Mouse (Mus musculus) embryonic facial prominence, embryonic 11.5 days (tissue): Measurements from ENCODE around the gene Fam133b. TPM values are rescaled to one million over a fixed set of nuclear protein-coding genes. Genes with fewer than 3 reads are reported as not detected.

Experiments
- ATAC-seq: fragments of 200-750 bp; cut with Nextera tagmentation; replicated peaks from 2 replicates; pipeline ENCODE4 v1.8.0; 2017; ENCODE audit warnings: low read depth; ENCODE audit not compliant: insufficient number of reproducible peaks, low FRiP score, low TSS enrichment
- DNase-seq: peaks from one replicate; pipeline ENCODE4 v3.0.0-alpha.2; 2015; ENCODE audit warnings: low spot score
- H3K27ac ChIP-seq: fragments of 300-500 bp; sonication (generic); replicated peaks from 2 replicates; pipeline ENCODE4 v1.5.1; 2014; ENCODE audit warnings: mild to moderate bottlenecking, low read depth, low read length, control low read depth
- H3K27me3 ChIP-seq: fragments of 300-500 bp; sonication (generic); 2 replicates; pipeline ENCODE4 v1.6.1; 2014; ENCODE audit warnings: mild to moderate bottlenecking, low read length, moderate library complexity, mixed read lengths; ENCODE audit not compliant: control insufficient read depth, insufficient read depth
- H3K36me3 ChIP-seq: fragments of 300-500 bp; sonication (generic); replicated peaks from 2 replicates; pipeline ENCODE4 v1.6.1; 2014; ENCODE audit warnings: low read depth, mild to moderate bottlenecking, low read length, moderate library complexity, mixed read lengths; ENCODE audit not compliant: control insufficient read depth, insufficient read depth
- H3K4me1 ChIP-seq: fragments of 300-500 bp; sonication (generic); 2 replicates; pipeline ENCODE4 v1.6.1; 2014; ENCODE audit warnings: low read length, mixed read lengths; ENCODE audit not compliant: control insufficient read depth, insufficient read depth
- H3K4me2 ChIP-seq: fragments of 300-500 bp; sonication (generic); 2 replicates; pipeline ENCODE4 v1.6.1; 2014; ENCODE audit warnings: low read depth, mild to moderate bottlenecking, control low read depth, low read length, moderate library complexity
- H3K4me3 ChIP-seq: fragments of 300-500 bp; sonication (generic); 2 replicates; pipeline ENCODE4 v1.5.1; 2014; ENCODE audit warnings: low read depth, low read length, control low read depth
- H3K9ac ChIP-seq: fragments of 300-500 bp; sonication (generic); replicated peaks from 2 replicates; pipeline ENCODE4 v1.6.1; 2014; ENCODE audit warnings: mild to moderate bottlenecking, control low read depth, low read length
- H3K9me3 ChIP-seq: fragments of 300-500 bp; sonication (generic); replicated peaks from 2 replicates; pipeline ENCODE4 v1.6.1; 2016; ENCODE audit warnings: mild to moderate bottlenecking, low read length, inconsistent platforms, mixed read lengths; ENCODE audit not compliant: control insufficient read depth
- WGBS: fragments of 180-500 bp; shearing (Covaris S2); extraction: QIAGEN DNeasy Blood & Tissue Kit; methylation state at CpG from one replicate; pipeline ENCODE4 v1.1.7; 2014; 5-methylcytosine and 5-hydroxymethylcytosine counted together
- polyA plus RNA-seq: library from polyadenylated mRNA; unstranded; fragments of >200 nt; fragmentation: Nextera tagmentation; extraction: Ambion mirVana; gene quantifications from 2 replicates; pipeline ENCODE4 v1.2.1, GENCODE M21; 2014

Gene Fam133b
- polyA plus RNA-seq, 1 experiment from 2014 or later: 39.2 TPM

DNA sequence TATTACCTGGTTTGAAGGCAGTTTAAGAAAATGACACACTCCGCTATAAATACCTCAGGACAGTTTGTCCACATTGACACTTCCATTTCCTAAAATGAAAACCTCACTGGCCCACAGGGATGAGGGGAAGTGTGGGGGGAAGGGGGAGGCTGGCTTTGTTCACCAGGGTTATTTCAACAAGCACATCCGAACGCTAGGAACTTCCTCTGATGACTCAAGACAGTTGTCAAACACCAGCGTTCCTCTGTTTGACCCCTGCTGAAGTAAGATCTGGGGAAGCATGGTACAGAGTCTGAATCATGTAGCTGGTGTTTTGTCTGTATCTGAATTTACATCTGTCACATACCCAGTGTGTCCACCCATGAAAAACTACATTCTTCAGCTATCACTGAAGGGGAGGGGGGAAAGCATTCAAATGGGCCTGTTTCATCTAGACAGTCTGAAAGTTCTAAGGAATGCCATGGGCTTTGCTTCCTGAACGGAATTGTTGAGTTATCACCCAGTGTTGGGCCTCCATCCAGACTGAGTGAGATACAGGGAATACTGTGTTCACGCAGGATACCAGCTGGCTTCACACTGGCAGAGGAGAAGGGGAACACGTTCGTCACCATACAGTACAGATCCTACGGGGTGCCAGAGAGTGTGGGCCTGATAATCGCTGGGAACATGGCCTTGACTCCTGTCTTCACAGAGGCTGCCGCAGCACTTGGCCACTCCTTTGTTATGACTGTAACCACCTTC is 40.9 kb upstream of the Fam133b start:
- Histone ChIP-seq H3K36me3 (no peaks in the 10 kb centered on the region), H3K27me3 (no peaks in the 10 kb centered on the region), H3K27ac (no peak overlapping the region), H3K4me3 (no peak overlapping the region), H3K4me2 (no peak overlapping the region), H3K9me3 (no peaks in the 10 kb centered on the region), H3K4me1 (no peaks in the 10 kb centered on the region), H3K9ac (no peak overlapping the region)
- 66% methylated on average over 11 of the region's 11 CpGs for WGBS
- ATAC-seq: no peak
- no peak for DNase-seq

DNA sequence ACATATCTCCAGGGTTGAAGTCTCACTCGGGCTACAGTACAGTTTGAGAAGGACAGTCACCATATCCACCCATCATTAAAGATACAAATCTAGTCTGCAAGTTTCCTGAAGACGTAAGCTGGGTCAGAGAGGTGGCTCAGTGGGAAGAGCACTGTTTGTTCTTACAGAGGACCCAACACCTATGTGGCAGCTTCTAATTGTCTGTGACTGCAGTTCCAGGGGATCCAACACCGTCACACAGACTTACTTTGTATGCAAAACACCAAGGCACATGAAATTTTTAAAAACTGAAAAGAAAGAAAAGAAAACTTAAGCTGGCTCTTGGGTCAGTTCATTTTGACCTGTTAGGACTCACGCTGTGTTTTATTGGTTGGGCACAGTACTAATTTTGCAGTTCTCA is 40.3 kb upstream of the Fam133b start:
- Histone ChIP-seq H3K4me2 (no peak overlapping the region), H3K4me1 (no peaks in the 10 kb centered on the region), H3K27me3 (no peaks in the 10 kb centered on the region), H3K4me3 (no peak overlapping the region), H3K9ac (no peak overlapping the region), H3K9me3 (no peaks in the 10 kb centered on the region), H3K36me3 (no peaks in the 10 kb centered on the region), H3K27ac (no peak overlapping the region)
- WGBS: 77% methylated on average over 4 of the region's 4 CpGs
- ATAC-seq: no peak
- DNase-seq: no peak

DNA sequence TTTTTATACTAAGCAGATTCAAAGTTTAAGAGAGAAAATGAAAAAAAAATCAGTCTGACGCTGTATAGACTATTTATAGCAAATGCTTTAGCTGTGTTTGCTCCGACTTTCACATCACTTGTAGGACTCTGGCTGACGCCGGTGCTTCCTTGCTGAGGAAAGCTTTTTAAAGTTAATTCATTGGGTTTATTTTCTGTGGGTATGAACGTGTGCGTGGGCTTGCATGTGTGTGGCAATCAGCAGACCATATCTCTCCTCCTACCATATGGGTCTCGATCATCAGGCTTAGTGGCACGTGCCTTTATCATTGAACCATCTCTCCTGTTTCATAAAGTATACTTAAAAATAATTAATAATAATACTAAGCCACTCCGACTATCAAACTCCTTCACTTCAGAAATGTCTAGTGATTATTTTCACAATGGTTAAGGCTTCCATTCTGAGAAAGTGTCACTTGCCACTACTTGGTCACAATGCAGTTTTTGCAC is 39.8 kb upstream of the Fam133b start:
- ATAC-seq: no peak
- no peak overlapping the region for H3K9ac ChIP-seq

DNA sequence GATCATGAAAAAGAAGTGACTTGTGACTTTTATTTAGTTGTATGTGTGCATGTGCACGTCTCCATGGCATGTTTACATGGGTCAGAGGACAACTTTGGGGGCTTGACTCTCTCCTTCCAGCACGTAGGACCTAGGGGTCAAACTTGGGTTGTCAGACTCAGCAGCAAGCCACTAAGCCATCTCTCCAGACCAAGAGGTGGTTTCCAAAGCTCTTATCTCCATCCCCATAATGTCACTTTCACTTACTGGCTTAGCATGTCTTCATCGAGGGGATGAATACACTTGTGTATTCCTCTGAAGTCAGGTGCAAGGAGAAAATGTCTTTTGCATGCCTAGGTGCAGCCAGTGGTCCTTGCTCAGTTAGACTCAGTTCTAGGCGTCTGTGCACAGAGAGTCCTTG is 39.2 kb upstream of the Fam133b start:
- H3K27me3 ChIP-seq: no peaks in the 10 kb centered on the region

More for the DNA sequence above, 39.8 kb upstream of the Fam133b start:
- DNase-seq: no peak
- Histone ChIP-seq H3K27me3 (no peaks in the 10 kb centered on the region), H3K9me3 (no peaks in the 10 kb centered on the region), H3K4me2 (no peak overlapping the region), H3K27ac (no peak overlapping the region), H3K36me3 (no peaks in the 10 kb centered on the region), H3K4me1 (no peaks in the 10 kb centered on the region), H3K4me3 (no peak overlapping the region)
- 89% methylated on average over 9 of the region's 9 CpGs for WGBS

DNA sequence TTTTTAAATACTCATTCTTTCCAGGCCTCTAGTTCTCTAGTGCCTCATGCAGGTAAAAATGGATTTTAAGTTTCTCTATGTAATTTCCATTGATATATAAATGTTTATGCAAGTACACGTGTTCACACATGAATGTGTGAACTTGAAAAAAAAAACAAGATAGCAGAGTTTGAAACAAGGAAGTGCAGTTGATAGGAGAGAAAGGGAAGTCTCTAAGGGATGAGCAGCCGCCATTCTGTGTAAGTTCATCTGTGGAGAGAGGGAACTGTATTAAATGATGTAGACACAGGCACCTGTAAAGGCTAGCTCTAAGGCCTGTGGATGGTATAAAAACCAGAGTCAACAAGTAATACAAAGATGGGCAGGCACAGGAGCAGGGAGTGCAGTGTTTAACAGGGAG is 38.1 kb upstream of the Fam133b start:
- Histone ChIP-seq H3K9me3 (no peaks in the 10 kb centered on the region), H3K27ac (no peak overlapping the region), H3K9ac (no peak overlapping the region), H3K4me3 (no peak overlapping the region), H3K36me3 (no peaks in the 10 kb centered on the region), H3K4me1 (no peaks in the 10 kb centered on the region), H3K27me3 (no peaks in the 10 kb centered on the region), H3K4me2 (no peak overlapping the region)
- no peak for DNase-seq
- 74% methylated on average over 2 of the region's 2 CpGs for WGBS
- ATAC-seq: no peak

More for the DNA sequence above, 39.2 kb upstream of the Fam133b start:
- H3K4me1 ChIP-seq: no peaks in the 10 kb centered on the region
- no peak overlapping the region for H3K4me2 ChIP-seq
- H3K4me3 ChIP-seq: no peak overlapping the region
- no peak overlapping the region for H3K9ac ChIP-seq
- WGBS: 64% methylated on average over 4 of the region's 4 CpGs
- no peaks in the 10 kb centered on the region for H3K36me3 ChIP-seq
- H3K27ac ChIP-seq: no peak overlapping the region
- ATAC-seq (no peak), DNase-seq (no peak)
- no peaks in the 10 kb centered on the region for H3K9me3 ChIP-seq

DNA sequence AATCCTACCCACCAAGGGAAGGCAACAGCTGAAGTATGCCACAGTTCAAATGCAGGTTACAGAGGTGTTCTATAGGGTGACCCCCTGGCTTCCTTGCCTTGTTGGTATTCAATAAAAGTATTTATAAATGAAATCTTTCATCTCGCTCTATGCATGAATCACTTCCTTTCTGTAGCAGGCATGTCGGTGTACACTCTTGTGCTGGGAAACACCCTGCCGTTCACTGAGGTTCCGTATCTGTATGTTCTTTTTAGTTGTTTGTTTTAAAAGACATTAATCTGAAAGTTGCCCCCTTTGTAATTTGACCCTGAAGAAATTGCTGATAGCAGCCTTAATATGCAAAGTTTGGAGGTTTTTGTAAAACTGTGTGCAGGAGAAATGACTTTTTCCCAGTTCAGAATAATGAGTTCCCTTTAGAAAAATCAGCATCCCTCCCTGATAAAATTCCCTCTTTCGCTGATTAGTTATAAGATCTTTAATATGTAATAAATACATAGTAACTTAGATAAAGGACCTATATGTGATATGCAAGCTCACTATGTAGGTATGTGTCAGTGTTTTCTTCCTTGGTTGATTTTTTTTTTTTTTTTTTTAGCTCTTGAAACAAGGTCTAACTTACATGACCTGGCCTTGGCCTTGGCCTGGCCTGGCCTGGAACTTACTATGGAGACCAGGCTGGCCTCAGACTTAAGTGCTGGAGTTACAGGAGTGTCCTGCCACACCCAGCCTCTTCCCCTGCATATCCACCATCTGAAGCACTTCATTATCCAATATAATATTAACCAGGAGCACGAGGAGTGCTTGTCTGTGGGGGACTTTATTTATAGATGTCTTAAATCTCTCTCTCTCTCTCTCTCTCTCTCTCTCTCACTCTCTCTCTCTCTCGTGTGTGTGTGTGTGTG is 34.9 kb upstream of the Fam133b start:
- Histone ChIP-seq H3K4me3 (no peak overlapping the region), H3K9ac (no peak overlapping the region), H3K27ac (no peak overlapping the region), H3K9me3 (no peaks in the 10 kb centered on the region), H3K4me2 (no peak overlapping the region), H3K36me3 (no peaks in the 10 kb centered on the region), H3K4me1 (no peaks in the 10 kb centered on the region), H3K27me3 (no peaks in the 10 kb centered on the region)
- no peak for ATAC-seq
- WGBS: 78% methylated on average over 7 of the region's 7 CpGs
- DNase-seq: no peak

DNA sequence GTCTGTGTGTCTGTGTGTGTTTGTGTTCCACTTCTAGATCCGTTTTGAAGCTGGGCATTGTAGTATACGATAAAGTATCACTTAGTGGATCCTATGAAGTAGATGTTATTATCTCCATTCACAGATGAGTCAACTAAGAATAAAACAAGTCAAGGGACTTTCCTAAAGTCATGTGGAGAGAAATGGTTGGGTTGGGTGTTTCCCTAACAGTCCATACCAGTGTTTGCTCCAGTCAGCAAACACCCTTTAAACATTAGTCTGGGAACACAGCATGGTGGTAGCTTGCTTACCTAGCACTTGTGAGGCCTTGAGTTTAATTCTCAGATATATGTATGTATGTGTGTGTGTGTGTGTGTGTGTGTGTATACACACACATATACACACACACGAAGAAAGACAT is 34.1 kb upstream of the Fam133b start:
- no peaks in the 10 kb centered on the region for H3K27me3 ChIP-seq
- H3K9ac ChIP-seq: no peak overlapping the region
- no peaks in the 10 kb centered on the region for H3K9me3 ChIP-seq
- DNase-seq (no peak), ATAC-seq (no peak)
- H3K4me1 ChIP-seq: no peaks in the 10 kb centered on the region
- 86% methylated on average over 3 of the region's 3 CpGs for WGBS
- H3K4me2 ChIP-seq: no peak overlapping the region
- no peaks in the 10 kb centered on the region for H3K36me3 ChIP-seq
- H3K4me3 ChIP-seq: no peak overlapping the region
- no peak overlapping the region for H3K27ac ChIP-seq
